Mouse (Mus musculus) spleen, adult 2 months (tissue): ENCODE results near the gene Ddx42.

Source experiments
- CTCF ChIP-seq: fragments of 200-500 bp; IDR thresholded peaks from 2 replicates; pipeline ENCODE4 v1.5.1; 2011; ENCODE audit warnings: mild to moderate bottlenecking, inconsistent platforms; ENCODE audit not compliant: insufficient read depth, insufficient read length, insufficient replicate concordance; ENCODE audit errors: extremely low read depth
- POLR2A ChIP-seq: fragments of 200-500 bp; IDR thresholded peaks from 2 replicates; pipeline ENCODE4 v1.6.1; 2011; ENCODE audit warnings: low read depth, low read length, inconsistent platforms

DNA sequence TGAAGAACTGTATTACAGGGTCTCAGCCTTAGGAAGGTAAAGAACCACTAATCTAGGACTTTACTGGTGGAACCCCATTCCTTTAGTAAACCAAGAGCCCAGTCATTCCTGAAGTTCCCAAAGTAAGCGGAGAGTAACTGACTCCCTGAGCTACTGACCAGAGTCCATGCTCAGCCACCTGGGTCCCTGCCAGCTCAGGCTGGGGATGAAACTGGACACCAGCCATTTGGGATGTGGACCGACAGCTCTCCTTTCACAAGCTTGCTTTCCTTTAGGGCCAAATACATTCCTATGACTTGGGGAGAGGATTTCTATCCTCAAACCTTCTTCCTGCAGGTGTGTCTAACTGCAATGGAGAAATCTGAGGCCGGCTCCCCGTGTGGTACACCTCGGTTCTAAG, 42.4 kb upstream of the Ddx42 start:
- no peak for TF ChIP-seq POLR2A
- TF ChIP-seq CTCF = no peak
